Mouse (Mus musculus): ENCODE measurements around the gene S100a11. TPM values are rescaled to one million over a fixed set of nuclear protein-coding genes. Genes with fewer than 3 reads are reported as not detected.
"Not testable (repeated sequence)": the region's sequence is repeated elsewhere in the genome, so short reads cannot be mapped to it uniquely, and the experiment has no call there.

S100a11 gene
- polyA plus RNA-seq, 1 experiment from 2014 or later: 282 TPM

DNA sequence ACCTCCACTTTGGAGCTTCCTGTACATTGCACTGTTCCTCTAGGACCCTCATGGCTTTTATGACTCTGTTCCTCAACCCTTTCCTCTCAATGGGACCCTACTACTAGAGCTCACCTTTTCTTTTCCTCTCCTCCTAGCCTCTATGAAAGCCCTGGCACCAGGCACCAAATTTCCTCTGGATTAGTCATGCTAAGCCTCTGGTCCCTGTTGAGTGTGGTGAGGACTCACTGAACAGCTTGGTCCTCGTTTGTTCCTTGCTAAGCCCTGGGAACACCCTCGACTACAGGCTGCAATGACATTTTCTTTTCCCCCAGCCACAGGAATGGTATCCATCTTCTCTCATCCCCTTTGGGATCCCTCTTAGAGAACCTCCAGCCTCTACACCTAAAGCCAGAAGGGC, 21.2 kb downstream of the S100a11 start:
- H3K9ac ChIP-seq (ENCODE audit: low read length): no peak overlapping the region
- H3K4me2 ChIP-seq (ENCODE audit: low read depth): no peak overlapping the region
- DNase-seq (ENCODE audit: low spot score) (no peak), ATAC-seq (ENCODE audit: insufficient read depth, low FRiP score, low TSS enrichment) (no peak)
- H3K27me3 ChIP-seq (ENCODE audit: control insufficient read depth, insufficient read depth, low read length): no peaks in the 10 kb centered on the region
- no peaks in the 10 kb centered on the region for H3K4me1 ChIP-seq (ENCODE audit: control insufficient read depth, insufficient read depth, low read length)
- H3K36me3 ChIP-seq (ENCODE audit: control insufficient read depth, insufficient read depth, low read length): no peaks in the 10 kb centered on the region
- no peak overlapping the region for H3K27ac ChIP-seq (ENCODE audit: low read depth, low read length)
- 72% methylated on average over 2 of the region's 2 CpGs for WGBS
- no peak overlapping the region for H3K4me3 ChIP-seq (ENCODE audit: low read depth, low read length)
- H3K9me3 ChIP-seq (ENCODE audit: control insufficient read depth, low read length): no peaks in the 10 kb centered on the region

DNA sequence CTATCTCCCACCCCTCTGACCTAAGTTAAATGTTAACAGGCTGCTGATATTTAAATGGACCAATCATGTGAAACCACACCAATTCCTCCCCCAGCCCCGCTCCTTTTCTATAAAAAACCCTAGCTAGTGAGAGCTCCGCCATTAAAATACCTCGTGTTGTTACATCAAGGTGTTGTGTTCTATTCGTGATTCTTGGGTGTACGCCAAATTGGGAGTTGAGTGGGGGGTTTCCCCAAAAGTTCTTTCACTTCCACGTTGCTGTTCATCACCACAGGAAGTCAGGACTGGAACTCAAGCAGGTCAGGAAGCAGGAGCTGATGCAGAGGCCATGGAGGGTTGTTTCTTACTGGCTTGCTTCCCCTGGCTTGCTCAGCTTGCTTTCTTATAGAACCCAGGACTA, 23.9 kb downstream of the S100a11 start:
- H3K4me1 ChIP-seq (ENCODE audit: control insufficient read depth, insufficient read depth, low read length); DNase-seq (ENCODE audit: low spot score); H3K36me3 ChIP-seq (ENCODE audit: control insufficient read depth, insufficient read depth, low read length); H3K4me2 ChIP-seq (ENCODE audit: low read depth); H3K9me3 ChIP-seq (ENCODE audit: control insufficient read depth, low read length); H3K27ac ChIP-seq (ENCODE audit: low read depth, low read length); H3K27me3 ChIP-seq (ENCODE audit: control insufficient read depth, insufficient read depth, low read length); ATAC-seq (ENCODE audit: insufficient read depth, low FRiP score, low TSS enrichment); H3K9ac ChIP-seq (ENCODE audit: low read length); H3K4me3 ChIP-seq (ENCODE audit: low read depth, low read length): not testable (repeated sequence)
- WGBS: 84% methylated on average over 6 of the region's 6 CpGs

DNA sequence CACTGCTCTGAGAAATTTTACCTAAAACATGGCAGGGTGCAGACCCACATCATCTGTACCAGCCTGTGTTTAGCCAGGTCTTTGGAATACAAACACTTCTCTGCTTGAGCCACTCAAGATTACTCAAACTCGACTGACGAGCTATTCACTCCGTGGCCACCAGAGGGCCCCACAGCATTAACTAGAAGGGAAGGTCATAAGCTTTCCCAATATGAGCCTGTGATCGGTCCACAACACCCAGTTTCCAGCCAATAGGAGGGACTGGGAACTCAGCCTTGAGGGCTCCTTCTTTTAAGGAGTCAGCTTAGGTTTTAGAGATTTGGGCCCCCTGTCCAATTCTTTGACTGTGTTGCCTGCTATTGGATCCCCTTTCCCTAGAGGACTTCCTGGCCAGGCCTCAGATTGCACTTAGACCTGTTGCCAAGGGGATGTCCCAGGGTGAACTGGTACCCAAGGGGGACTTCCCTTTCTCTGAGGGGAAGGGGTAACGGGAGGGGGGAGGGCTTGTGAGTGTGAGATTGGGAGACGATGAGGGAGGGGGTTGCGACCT, 26.9 kb downstream of the S100a11 start:
- ATAC-seq (ENCODE audit: insufficient read depth, low FRiP score, low TSS enrichment) (peak; percentile 35; the same call in 1 of the 2 replicates), DNase-seq (ENCODE audit: low spot score) (peak; percentile 83)
- H3K9me3 ChIP-seq (ENCODE audit: control insufficient read depth, low read length): no peaks in the 10 kb centered on the region
- H3K4me1 ChIP-seq (ENCODE audit: control insufficient read depth, insufficient read depth, low read length): no peaks in the 10 kb centered on the region
- H3K4me3 ChIP-seq (ENCODE audit: low read depth, low read length): no peak overlapping the region
- WGBS: 30% methylated on average over 7 of the region's 7 CpGs
- no peaks in the 10 kb centered on the region for H3K36me3 ChIP-seq (ENCODE audit: control insufficient read depth, insufficient read depth, low read length)
- H3K9ac ChIP-seq (ENCODE audit: low read length): no peak overlapping the region
- no peak overlapping the region for H3K27ac ChIP-seq (ENCODE audit: low read depth, low read length)
- no peaks in the 10 kb centered on the region for H3K27me3 ChIP-seq (ENCODE audit: control insufficient read depth, insufficient read depth, low read length)
- no peak overlapping the region for H3K4me2 ChIP-seq (ENCODE audit: low read depth)

DNA sequence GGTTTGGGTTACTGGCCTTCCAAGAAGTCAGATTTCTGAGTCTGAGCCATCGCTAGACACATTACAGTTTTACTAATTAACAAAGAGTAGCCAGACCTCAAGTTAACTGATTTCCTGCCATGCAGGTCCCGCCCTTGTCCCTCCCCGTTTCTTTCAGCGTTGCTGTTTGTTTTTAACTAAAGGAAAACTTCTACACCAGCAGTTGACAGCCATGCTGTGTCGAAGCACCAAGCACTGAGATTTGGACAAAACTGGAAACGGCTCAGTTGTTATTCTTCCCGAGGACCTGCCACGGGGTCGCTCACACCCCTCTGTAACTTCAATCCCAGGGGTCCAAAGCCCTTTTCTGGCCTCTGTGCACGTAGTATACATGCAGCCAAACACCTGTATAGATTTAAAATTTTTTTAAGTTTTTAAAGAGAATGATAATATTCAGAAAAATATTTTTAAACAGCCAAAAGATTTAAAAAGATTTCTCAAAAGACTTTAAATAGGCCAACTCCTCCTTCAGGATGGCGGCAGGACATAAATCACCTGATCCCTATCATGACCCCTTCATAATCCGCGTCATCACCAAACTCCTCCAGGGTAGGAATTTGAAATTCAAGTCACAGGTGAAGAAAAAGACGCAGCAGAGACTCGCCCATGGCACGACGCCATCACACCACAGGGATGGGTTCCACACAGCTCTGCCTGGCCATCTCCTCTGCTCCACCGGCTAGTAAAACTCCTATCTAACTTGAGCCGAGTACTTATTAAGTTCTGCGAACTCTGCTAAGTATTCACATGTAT, 27.7 kb downstream of the S100a11 start:
- Histone ChIP-seq H3K27ac (ENCODE audit: low read depth, low read length) (no peak overlapping the region), H3K9me3 (ENCODE audit: control insufficient read depth, low read length) (no peaks in the 10 kb centered on the region), H3K9ac (ENCODE audit: low read length) (no peak overlapping the region), H3K27me3 (ENCODE audit: control insufficient read depth, insufficient read depth, low read length) (no peaks in the 10 kb centered on the region), H3K4me1 (ENCODE audit: control insufficient read depth, insufficient read depth, low read length) (no peaks in the 10 kb centered on the region), H3K4me3 (ENCODE audit: low read depth, low read length) (no peak overlapping the region), H3K4me2 (ENCODE audit: low read depth) (no peak overlapping the region), H3K36me3 (ENCODE audit: control insufficient read depth, insufficient read depth, low read length) (no peaks in the 10 kb centered on the region)
- WGBS: 80% methylated on average over 20 of the region's 20 CpGs
- ATAC-seq (ENCODE audit: insufficient read depth, low FRiP score, low TSS enrichment) (no peak), DNase-seq (ENCODE audit: low spot score) (no peak)

DNA sequence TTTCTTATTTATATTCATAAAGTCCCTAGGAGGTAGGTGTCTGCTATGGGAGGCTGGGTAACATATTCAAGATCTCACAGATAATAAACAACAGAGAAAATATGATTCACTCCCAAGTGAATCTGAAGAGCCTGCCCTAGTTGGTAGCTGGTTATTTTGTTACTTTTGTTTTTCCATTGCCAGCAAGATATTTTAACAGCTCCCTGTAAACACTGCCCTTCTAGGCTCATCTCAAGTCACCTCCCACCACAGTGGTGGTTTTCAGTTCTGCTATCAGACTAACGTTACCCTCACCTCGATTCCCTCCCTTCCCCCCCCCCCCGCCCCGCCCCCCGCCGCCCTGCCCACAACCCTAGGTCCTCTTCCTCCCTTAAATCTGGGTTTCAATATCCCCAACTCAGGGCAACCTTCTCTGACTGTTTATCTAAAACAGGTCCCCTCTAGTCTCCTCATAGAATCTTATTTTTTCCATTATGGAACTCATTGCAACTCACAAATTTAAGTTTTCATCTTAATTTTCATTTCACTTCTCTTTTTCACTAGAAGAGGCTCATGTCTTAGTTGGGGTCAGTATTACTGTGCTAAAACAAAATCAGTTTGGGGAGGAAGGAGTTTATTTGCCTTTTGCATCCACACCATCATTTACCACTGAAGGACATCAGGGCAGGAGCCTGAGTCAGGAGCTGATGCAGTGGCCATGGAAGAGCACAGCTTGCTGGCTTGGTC, 28.4 kb downstream of the S100a11 start:
- ATAC-seq (ENCODE audit: insufficient read depth, low FRiP score, low TSS enrichment): no peak
- no peak overlapping the region for H3K4me3 ChIP-seq (ENCODE audit: low read depth, low read length)
- H3K27ac ChIP-seq (ENCODE audit: low read depth, low read length): no peak overlapping the region
- no peak overlapping the region for H3K4me2 ChIP-seq (ENCODE audit: low read depth)
- DNase-seq (ENCODE audit: low spot score): no peak
- H3K36me3 ChIP-seq (ENCODE audit: control insufficient read depth, insufficient read depth, low read length): no peaks in the 10 kb centered on the region
- H3K9ac ChIP-seq (ENCODE audit: low read length): no peak overlapping the region
- H3K4me1 ChIP-seq (ENCODE audit: control insufficient read depth, insufficient read depth, low read length): no peaks in the 10 kb centered on the region
- no peaks in the 10 kb centered on the region for H3K9me3 ChIP-seq (ENCODE audit: control insufficient read depth, low read length)
- H3K27me3 ChIP-seq (ENCODE audit: control insufficient read depth, insufficient read depth, low read length): no peaks in the 10 kb centered on the region
- WGBS: 72% methylated on average over 6 of the region's 6 CpGs

DNA sequence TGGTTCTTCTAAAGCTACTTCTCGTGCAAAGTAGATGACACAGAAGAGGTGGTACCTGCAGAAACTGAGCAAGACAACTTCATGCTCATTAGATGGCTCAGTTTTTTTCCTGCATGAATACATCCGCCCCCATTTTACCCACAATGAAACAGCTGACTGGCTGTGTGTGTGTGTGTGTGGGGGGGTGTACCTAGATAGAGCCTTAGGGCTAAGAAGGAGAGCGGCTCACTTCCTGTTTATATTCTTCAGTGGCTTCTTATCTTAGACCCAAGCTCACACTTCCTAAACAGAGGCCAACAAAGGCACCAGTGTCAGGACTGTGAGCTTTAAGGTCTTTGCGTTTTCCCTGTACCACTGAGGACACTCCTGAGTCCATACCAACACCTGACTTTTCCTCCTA, 29.7 kb downstream of the S100a11 start:
- Histone ChIP-seq H3K4me3 (ENCODE audit: low read depth, low read length) (no peak overlapping the region), H3K4me1 (ENCODE audit: control insufficient read depth, insufficient read depth, low read length) (no peaks in the 10 kb centered on the region)
- no peak for ATAC-seq (ENCODE audit: insufficient read depth, low FRiP score, low TSS enrichment)

DNA sequence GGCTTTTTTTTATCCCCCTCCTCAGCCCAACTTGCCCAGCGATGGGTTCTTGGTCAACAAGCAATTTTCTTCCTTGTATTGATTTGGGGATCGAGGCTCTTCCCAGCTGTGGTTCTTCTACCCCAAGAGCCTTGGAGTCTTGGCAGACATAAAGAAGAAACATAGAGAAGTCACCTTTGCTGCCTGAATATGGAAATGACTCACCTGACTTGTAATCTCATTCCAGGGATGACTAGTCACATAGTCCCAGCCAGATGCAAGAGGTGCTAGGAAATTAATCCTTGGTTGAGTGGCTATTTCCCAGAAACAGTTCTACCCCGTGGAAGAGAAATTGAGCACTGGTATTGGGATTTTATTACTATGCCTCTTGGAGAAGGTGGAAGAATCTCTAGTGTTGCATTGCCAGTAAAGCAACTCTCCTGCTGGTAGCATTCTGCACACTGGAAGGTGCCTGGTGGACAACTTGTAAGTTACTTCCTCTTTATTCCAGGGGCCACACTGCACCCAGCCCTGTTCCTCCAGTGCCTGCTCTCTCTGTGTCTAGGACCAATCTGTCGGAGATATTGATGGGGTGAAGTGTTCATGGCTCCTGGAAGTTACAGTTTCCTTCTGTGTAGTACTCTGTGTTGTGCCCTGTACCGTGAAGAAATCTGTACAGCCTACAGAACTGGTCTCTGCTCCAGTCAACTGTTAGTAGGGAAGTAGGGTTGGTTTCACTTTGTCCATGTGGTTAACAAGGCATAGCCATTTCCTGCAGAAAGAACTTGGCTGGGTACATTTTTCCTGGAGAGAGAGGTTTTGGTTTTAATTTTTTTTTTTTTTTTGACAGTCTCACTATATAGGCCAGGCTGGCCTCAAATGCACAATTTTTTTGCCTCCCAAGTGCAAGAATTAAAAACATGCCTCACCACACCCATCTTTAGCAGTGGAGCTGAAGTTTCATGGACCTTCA, 31.9 kb downstream of the S100a11 start:
- no peaks in the 10 kb centered on the region for H3K27me3 ChIP-seq (ENCODE audit: control insufficient read depth, insufficient read depth, low read length)
- H3K4me1 ChIP-seq (ENCODE audit: control insufficient read depth, insufficient read depth, low read length): no peaks in the 10 kb centered on the region
- DNase-seq (ENCODE audit: low spot score): no peak
- no peak overlapping the region for H3K4me3 ChIP-seq (ENCODE audit: low read depth, low read length)
- H3K36me3 ChIP-seq (ENCODE audit: control insufficient read depth, insufficient read depth, low read length): no peaks in the 10 kb centered on the region
- H3K9me3 ChIP-seq (ENCODE audit: control insufficient read depth, low read length): no peaks in the 10 kb centered on the region
- ATAC-seq (ENCODE audit: insufficient read depth, low FRiP score, low TSS enrichment): no peak
- 87% methylated on average over 5 of the region's 5 CpGs for WGBS
- H3K4me2 ChIP-seq (ENCODE audit: low read depth): no peak overlapping the region
- no peak overlapping the region for H3K9ac ChIP-seq (ENCODE audit: low read length)
- H3K27ac ChIP-seq (ENCODE audit: low read depth, low read length): no peak overlapping the region

More for the DNA sequence above, 29.7 kb downstream of the S100a11 start:
- no peaks in the 10 kb centered on the region for H3K9me3 ChIP-seq (ENCODE audit: control insufficient read depth, low read length)
- H3K36me3 ChIP-seq (ENCODE audit: control insufficient read depth, insufficient read depth, low read length): no peaks in the 10 kb centered on the region
- DNase-seq (ENCODE audit: low spot score): no peak
- WGBS: 80% methylated on average over 4 of the region's 4 CpGs
- H3K9ac ChIP-seq (ENCODE audit: low read length): no peak overlapping the region
- no peak overlapping the region for H3K27ac ChIP-seq (ENCODE audit: low read depth, low read length)
- H3K4me2 ChIP-seq (ENCODE audit: low read depth): no peak overlapping the region
- no peaks in the 10 kb centered on the region for H3K27me3 ChIP-seq (ENCODE audit: control insufficient read depth, insufficient read depth, low read length)

DNA sequence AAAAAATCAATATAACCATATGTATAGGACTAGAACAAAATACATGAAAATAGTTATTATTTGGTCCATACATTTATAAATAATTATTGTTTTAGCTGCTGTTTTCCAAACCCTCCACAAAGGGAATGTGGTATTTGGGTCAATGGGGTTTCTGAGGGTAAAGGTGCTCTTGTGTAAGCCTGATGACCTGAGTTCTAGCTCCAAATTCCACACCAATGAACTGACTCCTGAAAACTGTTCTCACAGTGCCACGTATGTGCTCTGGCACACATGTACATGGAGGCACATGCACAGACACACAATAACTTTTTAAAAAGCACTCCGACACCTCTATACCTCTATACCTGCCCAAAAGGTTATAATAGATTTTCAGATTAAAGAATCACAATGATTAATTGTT, 33.0 kb downstream of the S100a11 start:
- H3K36me3 ChIP-seq (ENCODE audit: control insufficient read depth, insufficient read depth, low read length): no peaks in the 10 kb centered on the region
- no peaks in the 10 kb centered on the region for H3K9me3 ChIP-seq (ENCODE audit: control insufficient read depth, low read length)
- ATAC-seq (ENCODE audit: insufficient read depth, low FRiP score, low TSS enrichment): no peak
- no peaks in the 10 kb centered on the region for H3K4me1 ChIP-seq (ENCODE audit: control insufficient read depth, insufficient read depth, low read length)
- H3K27me3 ChIP-seq (ENCODE audit: control insufficient read depth, insufficient read depth, low read length): no peaks in the 10 kb centered on the region
- no peak overlapping the region for H3K9ac ChIP-seq (ENCODE audit: low read length)
- H3K4me2 ChIP-seq (ENCODE audit: low read depth): no peak overlapping the region
- no peak for DNase-seq (ENCODE audit: low spot score)
- no peak overlapping the region for H3K27ac ChIP-seq (ENCODE audit: low read depth, low read length)
- H3K4me3 ChIP-seq (ENCODE audit: low read depth, low read length): no peak overlapping the region
- 91% methylated on average over 2 of the region's 2 CpGs for WGBS

Measured in neural tube, embryonic 11.5 days (tissue).